Mouse (Mus musculus) kidney, embryonic 14.5 days (tissue): Measurements from ENCODE around the gene Cnr2. TPM values are rescaled to one million over a fixed set of nuclear protein-coding genes. Genes with fewer than 3 reads are reported as not detected.

ENCODE experiments used
- ATAC-seq: fragments of 200-750 bp; cut with Nextera tagmentation; 2 replicates; pipeline ENCODE4 v1.8.0; 2017; ENCODE audit warnings: moderate number of reproducible peaks, mild to moderate bottlenecking, moderate TSS enrichment, moderate library complexity; ENCODE audit not compliant: low FRiP score, low TSS enrichment
- H3K27ac ChIP-seq: fragments of 300-500 bp; sonication (generic); 2 replicates; pipeline ENCODE4 v1.5.1; 2014; ENCODE audit warnings: low read depth, mild to moderate bottlenecking, low read length, moderate library complexity, mixed read lengths
- H3K27me3 ChIP-seq: fragments of 300-500 bp; sonication (generic); 2 replicates; pipeline ENCODE4 v1.6.1; 2014; ENCODE audit warnings: mild to moderate bottlenecking, low read length; ENCODE audit not compliant: control insufficient read depth, insufficient read depth
- H3K36me3 ChIP-seq: fragments of 300-500 bp; sonication (generic); 2 replicates; pipeline ENCODE4 v1.6.1; 2014; ENCODE audit warnings: low read length, mixed read lengths; ENCODE audit not compliant: control insufficient read depth, insufficient read depth
- H3K4me1 ChIP-seq: fragments of 300-500 bp; sonication (generic); 2 replicates; pipeline ENCODE4 v1.6.1; 2014; ENCODE audit warnings: low read length, mixed read lengths; ENCODE audit not compliant: control insufficient read depth, insufficient read depth
- H3K4me2 ChIP-seq: fragments of 300-500 bp; sonication (generic); replicated peaks from 2 replicates; pipeline ENCODE4 v1.6.1; 2014; ENCODE audit warnings: low read depth, mild to moderate bottlenecking, low read length
- H3K4me3 ChIP-seq: fragments of 300-500 bp; sonication (generic); 2 replicates; pipeline ENCODE4 v1.5.1; 2014; ENCODE audit warnings: mild to moderate bottlenecking, low read length
- H3K9ac ChIP-seq: fragments of 300-500 bp; sonication (generic); 2 replicates; pipeline ENCODE4 v1.6.1; 2014; ENCODE audit warnings: low read depth, mild to moderate bottlenecking, low read length, moderate library complexity
- H3K9me3 ChIP-seq: fragments of 300-500 bp; sonication (generic); 2 replicates; pipeline ENCODE4 v1.6.1; 2016; ENCODE audit warnings: low read length; ENCODE audit not compliant: control insufficient read depth
- WGBS: fragments of 180-500 bp; shearing (Covaris S2); extraction: QIAGEN DNeasy Blood & Tissue Kit; methylation state at CpG from one replicate; pipeline ENCODE4 v1.1.7; 2014; 5-methylcytosine and 5-hydroxymethylcytosine counted together
- polyA plus RNA-seq: library from polyadenylated mRNA; unstranded; fragments of >200 nt; fragmentation: Nextera tagmentation; extraction: Ambion mirVana; gene quantifications from 2 replicates; pipeline ENCODE4 v1.2.1, GENCODE M21; 2014

The Cnr2 gene
- 0.10 and 0.45 TPM in 2 replicates for polyA plus RNA-seq

GRCm38 (mm10) chr4:135895071-135895571, at the start of gene Cnr2:
Gene Cnr2 (plus strand): TSS chr4:135895394.
- 61% methylated on average over 8 of the region's 8 CpGs for WGBS
- Histone ChIP-seq H3K36me3 (no peaks in the 10 kb centered on the region), H3K9ac (no peak within 1 kb of the TSS), H3K4me2 (no peak within 1 kb of the TSS), H3K27ac (no peak within 1 kb of the TSS), H3K4me1 (no peaks in the 10 kb centered on the region), H3K4me3 (no peak within 1 kb of the TSS), H3K27me3 (no peaks in the 10 kb centered on the region), H3K9me3 (no peaks in the 10 kb centered on the region)
- ATAC-seq: no peak

- Histone ChIP-seq H3K36me3 (no peaks in the 10 kb centered on the region), H3K4me2 (no peak overlapping the region), H3K9me3 (no peaks in the 10 kb centered on the region), H3K9ac (no peak overlapping the region), H3K4me1 (peaks cover 3% of the 10 kb centered on the region; the same call in 1 of the 2 replicates), H3K4me3 (no peak overlapping the region), H3K27ac (no peak overlapping the region), H3K27me3 (no peaks in the 10 kb centered on the region)
- no peak for ATAC-seq
- WGBS: 66% methylated on average over 5 of the region's 5 CpGs
These were observed 47.6 kb upstream of the Cnr2 start for GRCm38 (mm10) chr4:135847581-135847980.

GRCm38 (mm10) chr4:135850411-135851095, 44.6 kb upstream of the Cnr2 start:
- Histone ChIP-seq H3K36me3 (no peaks in the 10 kb centered on the region), H3K27me3 (no peaks in the 10 kb centered on the region), H3K4me2 (no peak overlapping the region), H3K27ac (no peak overlapping the region), H3K4me1 (peaks cover 3% of the 10 kb centered on the region; the same call in 1 of the 2 replicates), H3K4me3 (no peak overlapping the region), H3K9me3 (no peaks in the 10 kb centered on the region), H3K9ac (peak overlapping the region; percentile 20)
- 31% methylated on average over 13 of the region's 13 CpGs for WGBS
- ATAC-seq: no peak

GRCm38 (mm10) chr4:135851942-135852341, 43.3 kb upstream of the Cnr2 start:
- Histone ChIP-seq H3K9me3 (no peaks in the 10 kb centered on the region), H3K4me2 (no peak overlapping the region), H3K27me3 (no peaks in the 10 kb centered on the region), H3K4me3 (no peak overlapping the region), H3K27ac (no peak overlapping the region), H3K36me3 (no peaks in the 10 kb centered on the region), H3K4me1 (peaks cover 3% of the 10 kb centered on the region; the same call in 1 of the 2 replicates), H3K9ac (no peak overlapping the region)
- WGBS: 89% methylated on average over 9 of the region's 9 CpGs
- ATAC-seq: no peak

- no peak for ATAC-seq
- 93% methylated on average over 14 of the region's 14 CpGs for WGBS
- Histone ChIP-seq H3K4me1 (peaks cover 17% of the 10 kb centered on the region), H3K9me3 (no peaks in the 10 kb centered on the region), H3K27me3 (no peaks in the 10 kb centered on the region), H3K9ac (no peak overlapping the region), H3K4me2 (no peak overlapping the region), H3K27ac (no peak overlapping the region), H3K36me3 (peaks cover 5% of the 10 kb centered on the region; the same call in 1 of the 2 replicates), H3K4me3 (no peak overlapping the region)
These were observed 41.1 kb upstream of the Cnr2 start for GRCm38 (mm10) chr4:135853987-135854546.

DNA sequence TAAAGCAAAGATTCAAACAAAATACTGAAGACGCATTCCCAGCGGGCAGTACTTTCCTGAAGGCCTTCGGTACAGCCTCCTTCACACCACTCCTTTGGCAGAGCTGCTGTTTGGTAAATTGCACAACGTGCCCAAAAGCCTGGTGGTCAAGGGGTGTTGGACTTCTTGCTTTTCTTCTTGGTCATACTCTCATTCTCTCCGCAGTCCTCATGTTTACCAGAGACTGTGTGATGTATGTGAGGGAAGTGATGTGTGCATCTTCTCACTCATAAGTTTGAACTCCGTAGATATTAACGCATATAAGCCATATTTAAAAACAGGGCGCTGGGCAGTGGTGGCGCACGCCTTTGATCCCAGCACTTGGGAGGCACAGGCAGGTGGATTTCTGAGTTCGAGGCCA, 40.6 kb upstream of the Cnr2 start:
- peaks cover 5% of the 10 kb centered on the region; the same call in 1 of the 2 replicates for H3K36me3 ChIP-seq
- H3K4me2 ChIP-seq: peak overlapping the region; percentile 71
- H3K9me3 ChIP-seq: no peaks in the 10 kb centered on the region
- H3K4me3 ChIP-seq: peak overlapping the region; percentile 95; the same call in 1 of the 2 replicates
- no peak for ATAC-seq
- H3K4me1 ChIP-seq: peaks cover 23% of the 10 kb centered on the region
- no peaks in the 10 kb centered on the region for H3K27me3 ChIP-seq
- peak overlapping the region; percentile 99; the same call in 1 of the 2 replicates for H3K27ac ChIP-seq
- peak overlapping the region; percentile 98; the same call in 1 of the 2 replicates for H3K9ac ChIP-seq
- WGBS: 72% methylated on average over 11 of the region's 11 CpGs

DNA sequence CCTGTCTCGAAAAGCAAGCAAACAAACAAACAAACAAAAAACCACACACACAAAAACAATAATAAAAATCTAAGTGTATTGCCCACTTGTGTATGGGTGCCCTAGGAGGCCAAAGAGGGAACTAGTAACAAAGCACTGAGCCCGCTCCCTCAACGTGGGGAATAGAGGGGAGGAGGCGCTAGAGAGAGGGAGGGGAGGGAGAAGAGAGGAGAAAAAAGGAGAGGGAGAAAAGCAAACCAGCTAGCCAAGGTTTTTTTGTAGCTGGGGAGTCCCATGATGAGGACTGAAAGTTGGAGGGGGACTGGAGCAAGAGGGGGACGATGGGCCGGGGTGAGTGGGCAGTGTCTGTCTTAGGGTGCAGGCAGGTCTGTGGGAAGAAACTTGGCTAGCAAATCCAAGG, 40.1 kb upstream of the Cnr2 start:
- Histone ChIP-seq H3K36me3 (peaks cover 5% of the 10 kb centered on the region; the same call in 1 of the 2 replicates), H3K4me1 (peaks cover 26% of the 10 kb centered on the region), H3K4me3 (peak overlapping the region; percentile 95), H3K4me2 (peak overlapping the region; percentile 71), H3K9me3 (no peaks in the 10 kb centered on the region), H3K27me3 (no peaks in the 10 kb centered on the region), H3K9ac (peak overlapping the region; percentile 98), H3K27ac (peak overlapping the region; percentile 99)
- 6% methylated on average over 6 of the region's 6 CpGs for WGBS
- peak; percentile 32 for ATAC-seq

DNA sequence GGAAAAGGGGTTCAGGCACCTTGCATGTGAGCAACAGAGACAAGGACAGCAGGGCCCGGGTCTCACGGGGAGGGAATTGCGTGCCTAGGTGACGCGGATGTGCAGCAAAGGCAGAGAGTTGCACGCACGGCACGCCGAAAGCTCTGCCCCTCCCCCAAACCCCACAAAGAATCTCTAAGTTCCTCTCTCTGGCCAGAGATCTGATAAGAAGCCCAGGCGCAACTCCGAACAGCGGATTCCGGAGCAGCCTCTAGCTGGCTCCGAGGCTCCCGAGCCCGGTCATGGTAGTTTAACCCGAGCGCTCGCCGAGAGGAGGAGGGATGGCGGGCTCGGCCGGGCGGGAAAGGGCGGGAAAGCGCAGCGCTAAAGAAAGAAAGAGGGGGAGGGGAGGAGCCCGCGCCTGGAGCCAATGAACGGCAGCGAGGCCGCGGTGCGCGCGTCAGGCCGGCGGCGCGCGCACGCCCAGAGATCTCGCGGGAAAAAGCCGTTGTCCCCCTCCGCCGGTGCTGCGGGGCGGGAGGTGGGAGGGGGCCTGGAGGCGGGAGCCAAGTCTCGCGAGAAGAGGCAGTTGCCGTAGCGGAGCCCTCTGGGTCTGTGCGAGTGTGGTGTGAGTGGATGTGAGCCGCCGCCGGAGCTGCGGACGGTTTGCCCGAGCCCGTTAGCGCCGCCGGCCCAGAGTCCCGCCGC, 39.5 kb upstream of the Cnr2 start, which contains the start of gene Srsf10:
Srsf10 (plus strand) TSS at position 212 of the 687 bp plus-strand sequence.
- peak within 1 kb of the TSS; percentile 99 for H3K27ac ChIP-seq
- under 1% methylated on average over 49 of the region's 67 CpGs for WGBS
- H3K9ac ChIP-seq: peak within 1 kb of the TSS; percentile 98
- H3K9me3 ChIP-seq: no peaks in the 10 kb centered on the region
- peak within 1 kb of the TSS; percentile 95 for H3K4me3 ChIP-seq
- H3K4me2 ChIP-seq: peak within 1 kb of the TSS; percentile 71
- peaks cover 23% of the 10 kb centered on the region for H3K4me1 ChIP-seq
- peaks cover 7% of the 10 kb centered on the region; the same call in 1 of the 2 replicates for H3K36me3 ChIP-seq
- H3K27me3 ChIP-seq: no peaks in the 10 kb centered on the region
- ATAC-seq: peak; percentile 97
